Mouse (Mus musculus) T-cell, adult 2 months (primary cell): ENCODE data around the gene Cchcr1.

Source experiments
- DNase-seq: peaks from one replicate; pipeline ENCODE4 v3.0.0; 2022; ENCODE audit warnings: low spot score

Gene Cchcr1

GRCm38 (mm10) chr17:35515911-35516640 is 824 bp upstream of the Cchcr1 start:
- peak; percentile 33 for DNase-seq

GRCm38 (mm10) chr17:35517526-35517925 is 626 bp downstream of the Cchcr1 start:
- no peak for DNase-seq

DNA sequence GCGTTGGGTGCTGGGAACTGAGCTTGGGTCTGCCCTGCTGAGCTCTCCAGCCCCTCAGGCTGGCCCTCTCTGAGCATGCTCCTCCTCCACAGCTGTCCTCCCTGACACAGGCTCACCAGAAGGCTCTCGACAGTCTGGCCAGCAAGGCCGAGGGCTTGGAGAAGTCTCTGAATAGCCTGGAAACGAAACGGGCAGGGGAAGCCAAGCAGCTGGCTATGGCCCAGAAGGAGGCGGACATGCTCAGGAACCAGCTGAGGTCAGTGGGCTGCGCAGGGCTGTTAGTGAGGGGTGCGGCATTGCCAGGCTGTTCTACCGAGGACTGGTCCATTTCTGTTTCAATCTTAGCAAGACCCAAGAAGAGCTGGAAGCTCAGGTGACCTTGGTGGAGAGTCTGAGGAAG is 7.5 kb downstream of the Cchcr1 start:
- no peak for DNase-seq

GRCm38 (mm10) chr17:35526644-35527043 is 9.7 kb downstream of the Cchcr1 start:
- DNase-seq: no peak

DNA sequence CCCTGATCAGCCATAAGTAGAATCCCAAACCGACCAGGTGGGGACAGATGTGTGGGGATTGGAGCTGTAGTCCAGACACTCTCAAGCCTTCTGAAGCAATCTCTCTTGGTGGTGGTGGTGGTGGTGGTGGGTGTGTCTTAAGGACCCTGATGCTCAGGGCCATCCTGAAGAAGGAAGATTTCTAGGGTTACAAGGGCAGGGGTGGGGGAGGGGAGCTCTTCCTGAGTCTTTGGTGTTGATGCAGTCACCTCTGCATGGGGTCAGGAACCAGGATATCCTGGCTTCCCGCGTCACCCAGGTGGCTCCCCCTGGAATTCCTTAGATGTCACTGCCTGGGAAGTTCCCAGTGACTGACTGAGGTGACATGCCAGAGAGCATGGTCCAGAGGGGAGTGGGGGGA is 15.5 kb downstream of the Cchcr1 start:
- DNase-seq: no peak

DNA sequence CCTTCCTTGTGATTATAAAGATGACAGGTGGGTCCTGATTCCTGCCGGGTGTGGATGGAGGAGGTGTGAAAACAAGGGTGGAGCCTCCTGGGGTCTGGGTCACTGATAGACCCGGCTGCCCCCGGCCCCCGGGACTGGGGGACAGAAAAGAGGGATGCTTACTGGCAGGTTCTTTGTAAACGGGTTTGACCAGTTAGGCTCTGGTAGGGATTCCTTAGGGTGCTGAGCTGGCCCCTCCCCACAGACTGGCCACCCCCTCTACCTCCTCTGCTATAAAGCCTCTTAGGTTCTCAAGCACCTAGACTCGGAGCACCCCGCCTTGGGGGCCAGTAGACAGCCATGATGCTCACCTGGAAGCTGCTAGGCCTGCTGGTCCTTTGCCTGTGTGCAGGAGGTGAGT is 16.0 kb downstream of the Cchcr1 start, which contains the start of gene Psors1c2:
TSS of gene Psors1c2 (plus strand) at position 301 of the 400 bp plus-strand sequence.
- no peak for DNase-seq

DNA sequence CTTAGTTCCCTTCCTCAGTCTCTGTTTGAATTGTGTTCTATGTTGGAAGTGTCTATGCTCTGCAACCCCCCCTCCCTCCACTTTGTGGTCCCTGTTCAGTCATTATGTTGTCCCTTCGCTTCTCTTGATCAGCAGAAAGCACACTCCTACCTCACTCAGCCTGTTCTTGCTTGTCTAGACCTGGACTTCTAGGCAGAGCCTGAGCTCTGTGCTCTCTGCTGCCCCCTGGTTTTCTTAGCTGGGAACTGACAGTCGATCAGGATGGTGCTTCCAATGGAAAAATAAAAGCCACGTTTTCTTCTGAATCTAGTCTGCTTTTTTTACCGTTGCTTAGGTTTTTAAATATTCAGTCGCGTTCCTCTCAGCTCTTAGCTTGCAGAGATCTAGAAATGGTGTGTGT is 17.4 kb downstream of the Cchcr1 start:
- DNase-seq: peak; percentile 66

DNA sequence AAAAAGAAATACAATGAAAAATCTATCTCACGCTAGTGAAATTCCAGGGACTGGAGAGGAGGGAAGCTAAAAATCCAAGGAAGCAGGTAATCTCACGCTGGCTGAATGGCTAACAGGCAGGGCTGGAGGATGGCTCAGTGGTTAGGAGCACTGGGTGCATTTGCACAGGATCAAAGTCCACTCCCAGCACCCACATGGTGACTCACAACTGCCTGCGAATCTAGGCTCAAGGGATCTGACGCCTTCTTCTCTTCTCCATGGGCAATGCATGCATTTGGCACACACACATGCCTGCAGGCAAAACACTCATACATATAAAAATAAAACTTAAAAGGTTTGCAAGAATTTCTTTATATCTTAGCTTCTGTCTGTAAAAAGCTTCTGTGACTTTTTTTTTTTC is 20.5 kb downstream of the Cchcr1 start:
- DNase-seq: no peak

DNA sequence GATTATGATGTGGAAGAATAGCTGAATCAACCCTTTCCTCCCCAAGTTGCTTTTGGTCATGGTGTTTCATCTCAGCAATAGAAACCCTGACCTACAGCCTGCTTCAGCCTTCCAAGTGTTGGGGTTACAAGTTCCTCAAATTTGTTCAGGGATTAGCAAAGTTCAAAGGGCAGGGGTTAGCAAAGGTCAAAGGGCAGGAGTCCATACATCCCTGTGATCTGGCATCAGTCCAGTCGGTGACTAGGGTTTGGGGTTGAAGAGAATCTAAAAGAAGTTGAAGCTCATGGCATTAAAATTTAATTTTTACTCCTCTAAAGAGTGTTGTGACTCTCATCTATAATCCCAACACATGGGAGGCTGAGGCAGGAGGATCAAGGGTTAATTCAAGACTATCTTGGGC is 21.6 kb downstream of the Cchcr1 start:
- no peak for DNase-seq

GRCm38 (mm10) chr17:35539540-35539939 is 22.6 kb downstream of the Cchcr1 start:
- DNase-seq: no peak

DNA sequence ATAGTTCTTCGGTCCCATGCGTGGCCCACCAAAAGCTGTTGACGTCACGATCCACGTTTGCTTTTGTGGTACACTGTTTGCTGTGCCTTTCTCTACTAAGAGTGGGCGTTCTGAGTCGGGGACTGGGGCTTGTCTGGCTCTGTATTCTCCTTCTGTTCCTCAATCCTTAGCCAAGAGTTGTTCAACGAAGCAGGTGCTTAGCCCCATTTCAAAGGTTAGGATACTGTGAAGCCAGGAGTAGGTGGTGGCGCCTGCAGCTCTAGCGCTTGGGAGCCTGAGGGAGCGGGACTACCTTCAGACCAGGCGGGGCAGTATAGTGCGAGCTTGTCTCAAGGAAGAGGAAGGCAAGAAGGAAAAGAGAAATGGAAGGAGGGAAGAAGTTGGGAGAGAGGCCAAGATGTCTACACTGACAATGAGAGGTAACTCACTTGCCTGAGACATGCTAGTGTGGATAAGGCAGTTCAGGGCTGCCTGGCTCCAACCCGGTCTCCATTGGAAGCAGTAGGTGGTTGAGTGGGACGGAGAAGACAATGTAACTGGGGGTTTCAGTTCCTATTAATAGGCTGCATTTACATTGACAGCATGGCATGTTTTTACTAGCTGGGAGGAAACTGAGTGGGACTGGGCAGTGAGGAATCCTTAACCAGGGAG is 26.0 kb downstream of the Cchcr1 start:
- no peak for DNase-seq

- no peak for DNase-seq
Observed at GRCm38 (mm10) chr17:35543412-35543861, 26.5 kb downstream of the Cchcr1 start.

DNA sequence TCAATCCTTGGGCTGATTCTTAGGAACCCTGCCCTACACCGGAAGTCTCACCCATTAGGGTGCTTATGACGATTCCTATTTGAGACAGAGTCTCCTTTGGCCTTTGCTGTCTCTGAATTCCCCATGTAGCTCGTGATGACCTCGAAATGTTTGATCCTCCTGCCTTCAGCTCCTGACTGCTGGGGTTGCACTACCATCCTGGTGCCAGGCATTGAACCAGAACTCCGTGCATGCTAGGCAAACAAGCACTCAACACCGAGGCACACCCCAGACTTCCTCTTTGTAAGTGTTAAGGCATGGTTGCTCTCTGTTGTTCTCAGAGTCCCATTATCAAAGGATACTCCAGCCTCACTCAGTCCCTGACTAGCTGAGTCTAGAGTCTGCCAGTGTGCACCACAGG is 27.1 kb downstream of the Cchcr1 start:
- DNase-seq: no peak

DNA sequence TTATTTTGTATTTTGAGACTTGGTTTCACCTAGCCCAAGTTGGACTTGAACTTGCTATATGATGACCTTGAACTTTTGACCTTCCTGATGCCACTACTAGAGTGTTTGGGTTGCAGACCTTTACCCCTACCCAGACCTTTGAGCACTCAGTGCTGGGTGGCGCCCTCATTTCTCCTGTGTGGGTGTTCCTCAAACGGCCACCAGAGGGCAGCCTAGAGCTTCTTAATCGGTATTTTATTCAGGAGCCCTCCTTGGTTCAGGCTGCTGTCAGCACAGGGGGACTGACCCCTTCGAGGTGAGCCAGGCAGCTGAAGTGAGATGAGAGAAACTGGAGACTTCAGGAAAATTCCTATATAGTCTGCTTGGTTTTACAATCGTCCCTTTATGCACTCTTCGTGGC is 27.8 kb downstream of the Cchcr1 start:
- DNase-seq: peak; percentile 43

- no peak for DNase-seq
Observed at GRCm38 (mm10) chr17:35547465-35547864, 30.6 kb downstream of the Cchcr1 start.

- no peak for DNase-seq
Observed at GRCm38 (mm10) chr17:35548636-35549035, 31.7 kb downstream of the Cchcr1 start.

- DNase-seq: no peak
Observed at GRCm38 (mm10) chr17:35549437-35550142, 32.7 kb downstream of the Cchcr1 start.

GRCm38 (mm10) chr17:35550143-35550494 is 33.2 kb downstream of the Cchcr1 start:
- no peak for DNase-seq

DNA sequence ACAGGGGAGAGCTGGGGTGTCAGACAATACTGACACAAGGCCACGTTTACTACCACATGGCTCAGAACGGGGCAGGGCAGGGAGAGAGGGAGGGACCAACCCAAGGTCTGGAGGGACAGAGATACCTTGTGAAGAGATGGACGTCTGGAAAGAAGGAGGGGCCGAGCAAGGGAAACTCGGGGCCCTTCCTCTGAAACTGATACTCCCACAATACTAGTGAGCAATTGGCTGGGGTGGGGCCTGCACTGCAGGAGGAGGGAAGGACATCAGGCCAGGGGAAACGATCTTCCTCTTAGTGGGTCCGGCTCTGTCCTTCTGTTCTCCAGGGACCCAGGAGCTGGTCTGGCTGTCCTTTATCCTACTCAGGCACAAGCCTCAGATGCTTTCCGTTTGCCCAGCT is 34.0 kb downstream of the Cchcr1 start:
- no peak for DNase-seq

DNA sequence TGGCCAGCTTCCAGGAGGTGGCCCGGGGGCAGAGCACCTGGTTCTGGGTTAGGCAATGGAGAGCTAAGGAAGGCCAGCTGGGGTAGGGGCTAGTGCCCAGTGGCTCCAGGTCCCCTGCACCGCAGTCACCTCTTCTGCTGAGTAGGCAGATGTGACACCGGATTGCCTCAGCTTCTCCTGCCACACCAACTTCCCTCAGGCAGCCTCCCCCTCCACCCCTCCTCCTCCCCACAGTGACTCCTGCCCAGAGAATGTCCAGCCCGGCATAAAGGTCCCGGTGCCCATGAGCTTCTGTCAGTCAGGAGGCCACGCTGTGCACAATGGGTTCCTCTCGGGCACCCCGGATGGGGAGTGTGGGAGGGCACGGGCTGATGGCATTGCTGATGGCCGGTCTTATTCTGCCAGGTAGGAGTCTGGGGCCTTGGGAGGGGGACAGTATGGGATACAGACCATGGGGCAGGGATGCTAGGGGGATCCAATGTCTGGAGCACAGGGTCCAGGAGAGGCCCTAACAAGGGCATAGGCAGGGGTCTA is 35.0 kb downstream of the Cchcr1 start, which contains the start of gene Cdsn:
TSS of gene Cdsn (plus strand) at position 248 of the 534 bp plus-strand sequence.
- no peak for DNase-seq

DNA sequence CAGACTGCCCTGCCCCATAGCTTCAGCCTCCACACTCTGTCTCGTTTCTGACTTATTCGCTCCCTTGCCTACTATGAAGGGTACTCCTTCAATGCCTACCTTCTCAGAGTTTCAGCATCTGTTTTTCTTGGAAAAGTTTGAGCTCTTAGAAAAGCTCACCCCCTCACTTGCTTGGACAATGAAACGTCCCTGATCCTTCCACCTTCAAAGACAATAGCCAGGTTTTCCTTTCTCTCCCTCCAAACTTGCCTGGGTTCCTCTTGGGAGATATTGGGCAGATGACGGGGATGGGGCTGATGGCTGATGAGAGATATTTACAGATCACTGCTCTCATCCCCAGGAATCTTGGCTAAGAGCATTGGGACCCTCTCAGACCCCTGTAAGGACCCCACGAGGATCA is 37.4 kb downstream of the Cchcr1 start:
- no peak for DNase-seq

DNA sequence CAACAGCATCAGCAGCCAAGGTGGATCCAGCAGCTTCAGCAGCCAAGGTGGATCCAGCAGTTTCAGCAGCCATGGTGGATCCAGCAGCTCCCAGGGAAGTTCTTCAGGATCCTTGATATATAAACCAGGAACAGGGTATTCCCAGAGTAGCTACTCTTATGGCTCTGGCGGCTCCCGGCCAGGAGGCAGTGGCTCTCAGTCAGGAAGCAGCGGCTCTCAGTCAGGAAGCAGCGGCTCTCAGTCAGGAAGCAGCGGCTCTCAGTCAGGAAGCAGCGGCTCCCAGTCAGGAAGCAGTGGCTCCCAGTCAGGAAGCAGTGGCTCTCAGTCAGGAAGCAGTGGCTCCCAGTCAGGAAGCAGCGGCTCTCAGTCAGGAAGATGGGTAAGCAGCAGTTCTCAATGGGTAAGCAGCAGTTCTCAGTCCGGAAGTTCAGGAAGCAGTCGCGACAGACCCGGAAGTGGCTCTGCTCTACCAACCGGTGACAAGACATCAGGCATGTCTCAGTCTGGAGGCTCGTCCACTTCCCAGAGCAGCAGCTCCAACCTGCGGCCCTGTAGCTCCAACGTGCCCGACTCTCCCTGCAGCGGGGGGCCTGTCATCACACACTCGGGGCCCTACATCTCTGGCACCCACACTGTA is 38.0 kb downstream of the Cchcr1 start:
- no peak for DNase-seq
